In genomic region chr11:22600370-22600769, GRCm38 (mm10) we compare ENCODE assay signal across 29 mouse cellular contexts.
A peak's percentile ranks its signal among the peaks of the same experiment; 100 is the strongest.
DNase-seq lines count a peak whose midpoint lies in the region; ATAC-seq and TF ChIP-seq lines count a peak whose summit lies in the region.
"Had no signal": no experiment of that assay in that cellular context is flagged by ENCODE, and none has a peak within 500 bp of the region (broad histone marks: within the 10 kb centered on the region; RNA-seq: fewer than 3 reads in every experiment).

No protein-coding gene starts in this region.

- H3K9me3 ChIP-seq in E14TG2a.4 (ENCODE audit: low read length), result peaks cover 90% of the 10 kb centered on the region
- H3K9me3 ChIP-seq: embryonic facial prominence, embryonic 12.5 days; forebrain, embryonic 13.5 days; heart, embryonic 13.5 days; hindbrain, embryonic 12.5 days; hindbrain, embryonic 15.5 days had no signal

- H3K4me3 ChIP-seq in E14TG2a.4 (replicated peaks; ENCODE audit: low read length), result 0 out of 2 replicates have a peak overlapping the region, but pooled peaks have one; percentile 2
- H3K4me3 ChIP-seq: embryonic facial prominence, embryonic 12.5 days; erythroblast, embryonic 14.5 days; forebrain, embryonic 13.5 days; heart, embryonic 13.5 days; hindbrain, embryonic 12.5 days; hindbrain, embryonic 15.5 days had no signal

- TF ChIP-seq CTCF in E14TG2a.4 (conservative IDR thresholded peaks at IDR 0.05; ENCODE audit: low read length), result no peak

- no peaks in the 10 kb centered on the region for H3K27me3 ChIP-seq in E14TG2a.4 (ENCODE audit: insufficient read depth, low read length)
- H3K27me3 ChIP-seq: CH12.LX; embryonic facial prominence, embryonic 12.5 days; forebrain, embryonic 13.5 days; heart, embryonic 13.5 days; hindbrain, embryonic 12.5 days; hindbrain, embryonic 15.5 days had no signal

- intact Hi-C loops in heart, postnatal 36 days (cut with DNase I), result no loop called here

- peaks cover 60% of the 10 kb centered on the region for H3K4me1 ChIP-seq in E14TG2a.4 (replicated peaks; ENCODE audit: low read depth, low read length)
- H3K4me1 ChIP-seq: embryonic facial prominence, embryonic 12.5 days had no signal

- DNase-seq in heart, adult 11 months, result peak; percentile 64
- DNase-seq in heart, postnatal 36 days, result no peak
- DNase-seq in ES-CJ7 (ENCODE audit: low read depth, low spot score), result peak; percentile 93
- DNase-seq in WW6 (ENCODE audit: low read depth, low spot score), result peak; percentile 75
- DNase-seq in thymus, postnatal 25 days, result no peak
- DNase-seq: adrenal gland, adult 8-10 months; adrenal gland, postnatal 25 days; B cell, adult 2 months; cerebellum, adult 11-12 months; cerebellum, adult 8-10 months; cerebellum, postnatal 10 days; cerebellum, postnatal 36 days; embryo, embryonic 11 days; gastrocnemius, postnatal 10 days; gastrocnemius, postnatal 36 days; heart, adult 18-20 months; heart, postnatal 14 days; kidney, adult 2 months had no signal

- ATAC-seq in activated CD4-positive, CD25-positive, alpha-beta regulatory T cell, adult 4 months, result no peak
- ATAC-seq: forebrain, embryonic 13.5 days; forebrain, embryonic 16.5 days; intestine, postnatal 0 days had no signal

- peaks cover 79% of the 10 kb centered on the region for H3K36me3 ChIP-seq in E14TG2a.4 (ENCODE audit: insufficient read depth, low read length)
- H3K36me3 ChIP-seq: embryonic facial prominence, embryonic 12.5 days; heart, embryonic 13.5 days; hindbrain, embryonic 12.5 days; hindbrain, embryonic 15.5 days had no signal

Comparison
In these comparisons a context has a peak if more than half of its experiments do, and no peak if none do; other contexts are left out.
1. DNase-seq: peak in heart, adult 11 months (single experiment), ES-CJ7 (single experiment) and WW6 (single experiment); none in heart, postnatal 36 days (0 of 2) and thymus, postnatal 25 days (single experiment).